Mouse (Mus musculus): Measurements from ENCODE around the gene Rsph9. TPM values are rescaled to one million over a fixed set of nuclear protein-coding genes. Genes with fewer than 3 reads are reported as not detected.
A peak's percentile ranks its signal among the peaks of the same experiment; 100 is the strongest.

Rsph9 gene
- total and polyA plus RNA-seq, 3 experiments: 0.29 TPM; not detected in 2

GRCm38 (mm10) chr17:46083381-46083780, 60.6 kb downstream of the Rsph9 start:
- Histone ChIP-seq H3K4me1 (ENCODE audit: control insufficient read depth in 1 of 2, insufficient read depth in 2 of 2, low read length in 2 of 2) (peaks cover 16 to 27% of the 10 kb centered on the region in 2 experiments; a peak in 3 of 4 replicates), H3K9ac (ENCODE audit: control insufficient read depth, low read depth, low read length, poor library complexity, severe bottlenecking) (peak overlapping the region; percentile 71), H3K27ac (ENCODE audit: control insufficient read depth, low read depth, low read length) (peak overlapping the region; percentile 72), H3K27me3 (ENCODE audit: control insufficient read depth in 1 of 2, insufficient read depth in 2 of 2, low read length in 2 of 2) (no peaks in the 10 kb centered on the region), H3K9me3 (replicated peaks; ENCODE audit: insufficient read depth, low read length) (no peaks in the 10 kb centered on the region), H3K36me3 (ENCODE audit: control insufficient read depth in 1 of 2, insufficient read depth in 2 of 2, low read length in 2 of 2) (peaks cover 0 to 15% of the 10 kb centered on the region in 2 experiments; a peak in 2 of 4 replicates), H3K79me2 (ENCODE audit: control insufficient read depth, insufficient read depth, low read length, poor library complexity) (no peaks in the 10 kb centered on the region; the same call in 1 of the 2 replicates), H3K4me3 (ENCODE audit: control insufficient read depth in 1 of 2, insufficient read depth in 1 of 2, low read depth in 2 of 2, low read length in 2 of 2) (peak overlapping the region; percentile 44 to 80; a peak in 3 of 4 replicates)
- 0 out of 2 replicates have a peak, but pooled peaks have one; percentile 0 for TF ChIP-seq TCF12 (IDR thresholded peaks at IDR 0.05; ENCODE audit: low read depth, low read length)
- no peak for TF ChIP-seq CHD2 (IDR thresholded peaks at IDR 0.05; ENCODE audit: low read length)
- no peak for DNase-seq (ENCODE audit: low read depth, low spot score)

- TF ChIP-seq POLR2A (IDR thresholded peaks at IDR 0.05; ENCODE audit: control insufficient read depth in 1 of 2, insufficient read depth in 1 of 2, low read depth in 1 of 2, low read length in 2 of 2, poor library complexity in 1 of 2): no peak
- TF ChIP-seq GABPA (IDR thresholded peaks at IDR 0.05; ENCODE audit: low read depth, low read length): no peak
- no peak for TF ChIP-seq CHD1 (IDR thresholded peaks at IDR 0.05; ENCODE audit: low read depth, low read length)
- TF ChIP-seq ZC3H11A (IDR thresholded peaks at IDR 0.05; ENCODE audit: low read depth, low read length): no peak
- TF ChIP-seq HCFC1 (IDR thresholded peaks at IDR 0.05; ENCODE audit: low read depth, low read length): no peak
- TF ChIP-seq TAL1 (IDR thresholded peaks at IDR 0.05; ENCODE audit: low read length): no peak
- TF ChIP-seq SMC3 (IDR thresholded peaks at IDR 0.05; ENCODE audit: low read depth, low read length): no peak
- no peak for TF ChIP-seq ELF1 (IDR thresholded peaks at IDR 0.05; ENCODE audit: low read depth, low read length)
- no peak for TF ChIP-seq NELFE (IDR thresholded peaks at IDR 0.05; ENCODE audit: low read depth, low read length)
- TF ChIP-seq KAT2A (conservative IDR thresholded peaks at IDR 0.05; ENCODE audit: low read depth, low read length): no peak
- no peak for TF ChIP-seq MYB (IDR thresholded peaks at IDR 0.05; ENCODE audit: low read depth, low read length)
- no peak for TF ChIP-seq RAD21 (IDR thresholded peaks at IDR 0.05; ENCODE audit: low read depth, low read length)
- no peak for TF ChIP-seq ZNF384 (IDR thresholded peaks at IDR 0.05; ENCODE audit: low read depth, low read length)
- no peak for TF ChIP-seq MAZ (IDR thresholded peaks at IDR 0.05; ENCODE audit: low read depth, low read length)
- no peak for TF ChIP-seq E2F4 (IDR thresholded peaks at IDR 0.05; ENCODE audit: borderline replicate concordance, low read depth, low read length)
- no peak for TF ChIP-seq USF1 (IDR thresholded peaks at IDR 0.05; ENCODE audit: low read depth, low read length)
- no peak for TF ChIP-seq BHLHE40 (IDR thresholded peaks at IDR 0.05; ENCODE audit: borderline replicate concordance, low read depth, low read length)
- TF ChIP-seq POLR2AphosphoS2 (IDR thresholded peaks at IDR 0.05; ENCODE audit: low read length): no peak
- TF ChIP-seq TBP (IDR thresholded peaks at IDR 0.05; ENCODE audit: low read depth, low read length): no peak
Observed at GRCm38 (mm10) chr17:46081657-46082056, 62.4 kb downstream of the Rsph9 start.

More at GRCm38 (mm10) chr17:46081657-46082056, 62.4 kb downstream of the Rsph9 start:
- Histone ChIP-seq H3K4me3 (ENCODE audit: control insufficient read depth in 1 of 2, insufficient read depth in 1 of 2, low read depth in 2 of 2, low read length in 2 of 2) (no peak overlapping the region), H3K27me3 (ENCODE audit: control insufficient read depth in 1 of 2, insufficient read depth in 2 of 2, low read length in 2 of 2) (no peaks in the 10 kb centered on the region), H3K9ac (ENCODE audit: control insufficient read depth, low read depth, low read length, poor library complexity, severe bottlenecking) (no peak overlapping the region), H3K27ac (ENCODE audit: control insufficient read depth, low read depth, low read length) (no peak overlapping the region), H3K9me3 (replicated peaks; ENCODE audit: insufficient read depth, low read length) (no peaks in the 10 kb centered on the region), H3K79me2 (ENCODE audit: control insufficient read depth, insufficient read depth, low read length, poor library complexity) (no peaks in the 10 kb centered on the region; the same call in 1 of the 2 replicates), H3K4me1 (ENCODE audit: control insufficient read depth in 1 of 2, insufficient read depth in 2 of 2, low read length in 2 of 2) (peaks cover 13 to 15% of the 10 kb centered on the region in 2 experiments; a peak in 3 of 4 replicates), H3K36me3 (ENCODE audit: control insufficient read depth in 1 of 2, insufficient read depth in 2 of 2, low read length in 2 of 2) (peaks cover 0 to 15% of the 10 kb centered on the region in 2 experiments; a peak in 2 of 4 replicates)
- DNase-seq (ENCODE audit: low read depth, low spot score): no peak
